In the genomic region with DNA sequence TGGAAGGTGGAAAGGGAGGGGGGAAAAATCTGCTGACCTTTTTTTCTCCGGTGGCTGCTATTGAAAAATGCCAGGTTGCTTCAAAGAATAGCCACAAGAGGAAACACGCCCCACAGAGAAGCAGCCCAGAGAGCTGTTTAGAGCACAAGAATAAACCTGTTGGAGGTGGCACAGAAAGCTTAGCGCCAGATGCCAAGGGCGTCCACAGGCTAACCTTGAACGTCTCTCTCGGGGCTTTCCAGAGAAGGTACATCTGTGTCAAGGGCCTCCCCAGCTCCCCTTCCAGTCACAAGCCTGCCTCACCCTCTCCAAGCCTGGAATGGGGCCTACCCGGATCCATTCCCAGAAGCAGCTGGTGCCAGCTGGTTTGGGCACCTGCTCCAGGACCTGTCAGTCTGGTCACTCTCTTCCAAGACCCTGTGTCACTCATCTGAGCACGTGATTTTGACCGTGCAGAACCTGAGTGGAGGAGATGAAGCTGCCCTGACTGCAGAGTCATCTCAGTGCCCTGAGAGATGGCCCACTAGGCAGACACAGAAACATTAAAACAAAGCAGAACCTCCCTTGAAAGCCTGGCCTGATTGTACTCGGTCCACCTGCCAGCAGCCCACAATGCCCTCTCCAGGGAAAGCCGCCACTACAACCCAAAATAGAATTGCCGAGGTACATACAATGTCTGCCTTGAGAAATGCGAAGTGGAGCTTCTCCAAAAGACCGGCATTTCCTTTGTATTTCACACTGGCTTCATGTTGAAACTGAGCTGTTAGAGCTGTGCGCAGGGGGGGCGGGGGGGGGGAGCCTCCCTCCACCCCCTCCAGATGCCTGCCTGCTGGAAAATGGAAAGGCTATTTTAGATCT, we compare ENCODE assay signal across 8 mouse cellular contexts. TPM values are rescaled to one million over a fixed set of nuclear protein-coding genes. Genes with fewer than 3 reads are reported as not detected.
DNase-seq lines count a peak whose midpoint lies in the region; ATAC-seq lines count a peak whose summit lies in the region.

No protein-coding gene starts in this region.

- H3K36me3 ChIP-seq in embryonic facial prominence, embryonic 14.5 days (ENCODE audit: control insufficient read depth, insufficient read depth, low read length) = peaks cover 22% of the 10 kb centered on the region
- H3K36me3 ChIP-seq in heart, embryonic 10.5 days = peaks cover 15% of the 10 kb centered on the region
- peaks cover 13% of the 10 kb centered on the region for H3K36me3 ChIP-seq in liver, embryonic 12.5 days

- peak overlapping the region; percentile 72 for H3K4me2 ChIP-seq in embryonic facial prominence, embryonic 14.5 days (ENCODE audit: low read depth, low read length)
- H3K4me2 ChIP-seq in liver, embryonic 12.5 days = peak overlapping the region; percentile 87

- peak; percentile 58 for DNase-seq in 3T3-L1 (ENCODE audit: low read depth, low spot score)
- DNase-seq in embryonic facial prominence, embryonic 14.5 days (ENCODE audit: low spot score) = peak; percentile 82
- peak; percentile 81 for DNase-seq in heart, embryonic 10.5 days (ENCODE audit: low spot score)
- peak; percentile 86 for DNase-seq in kidney, adult 9 months
- peak; percentile 44 for DNase-seq in neural tube, embryonic 10.5 days (ENCODE audit: extremely low spot score, low spot score)
- peak; percentile 51 for DNase-seq in thymus, postnatal 10 days (ENCODE audit: low spot score in 2 of 2)

- H3K9me3 ChIP-seq in embryonic facial prominence, embryonic 14.5 days (ENCODE audit: control insufficient read depth, low read length) = no peaks in the 10 kb centered on the region
- no peaks in the 10 kb centered on the region for H3K9me3 ChIP-seq in heart, embryonic 10.5 days
- no peaks in the 10 kb centered on the region for H3K9me3 ChIP-seq in liver, embryonic 12.5 days (replicated peaks)

- H3K9ac ChIP-seq in embryonic facial prominence, embryonic 14.5 days (ENCODE audit: low read depth, low read length) = peak overlapping the region; percentile 100
- H3K9ac ChIP-seq in liver, embryonic 12.5 days = peak overlapping the region; percentile 83

- ATAC-seq in activated CD4-positive, CD25-positive, alpha-beta regulatory T cell, adult 4 months = peak; percentile 30
- ATAC-seq in embryonic facial prominence, embryonic 14.5 days (ENCODE audit: low read depth) = no peak
- no peak for ATAC-seq in liver, embryonic 12.5 days

- WGBS in embryonic facial prominence, embryonic 14.5 days = 8% methylated on average over 16 of the region's 16 CpGs
- WGBS in heart, embryonic 10.5 days = 21% methylated on average over 16 of the region's 16 CpGs
- 32% methylated on average over 16 of the region's 16 CpGs for WGBS in liver, embryonic 12.5 days (ENCODE audit: insufficient replicate concordance)

- peak overlapping the region; percentile 99 for H3K4me3 ChIP-seq in embryonic facial prominence, embryonic 14.5 days (ENCODE audit: low read depth, low read length)
- H3K4me3 ChIP-seq in heart, embryonic 10.5 days = peak overlapping the region; percentile 100
- peak overlapping the region; percentile 96 for H3K4me3 ChIP-seq in liver, embryonic 12.5 days

- H3K4me1 ChIP-seq in embryonic facial prominence, embryonic 14.5 days (ENCODE audit: control insufficient read depth, insufficient read depth, low read length) = peaks cover 34% of the 10 kb centered on the region
- peaks cover 53% of the 10 kb centered on the region for H3K4me1 ChIP-seq in heart, embryonic 10.5 days
- H3K4me1 ChIP-seq in liver, embryonic 12.5 days = peaks cover 68% of the 10 kb centered on the region

- peak overlapping the region; percentile 100 for H3K27ac ChIP-seq in embryonic facial prominence, embryonic 14.5 days (replicated peaks; ENCODE audit: low read depth, low read length)
- H3K27ac ChIP-seq in heart, embryonic 10.5 days = peak overlapping the region; percentile 100
- H3K27ac ChIP-seq in liver, embryonic 12.5 days = peak overlapping the region; percentile 97

- H3K27me3 ChIP-seq in embryonic facial prominence, embryonic 14.5 days (replicated peaks; ENCODE audit: control insufficient read depth, insufficient read depth, low read length) = no peaks in the 10 kb centered on the region
- H3K27me3 ChIP-seq in heart, embryonic 10.5 days (ENCODE audit: insufficient read depth, poor library complexity, severe bottlenecking) = no peaks in the 10 kb centered on the region
- no peaks in the 10 kb centered on the region for H3K27me3 ChIP-seq in liver, embryonic 12.5 days (replicated peaks)

RNA-seq across cellular contexts. Expression of a gene that starts 1.6 kb away (rescaled TPM):
- polyA plus RNA-seq in activated CD4-positive, CD25-positive, alpha-beta regulatory T cell, adult 4 months (2017; shearing (Covaris generic)) = 10 to 100 TPM; 17.8 to 22.2 TPM
- polyA plus RNA-seq in embryonic facial prominence, embryonic 14.5 days (2014; fragmentation: Nextera tagmentation; extraction: Ambion mirVana) = 10.6 and 10.7 TPM in 2 replicates
- 4.6 and 6.5 TPM in 2 replicates for polyA plus RNA-seq in heart, embryonic 10.5 days (2016; fragmentation: Nextera tagmentation; extraction: Ambion mirVana)
- polyA plus RNA-seq in liver, embryonic 12.5 days (2016; fragmentation: Nextera tagmentation; extraction: Ambion mirVana) = 5.5 and 5.6 TPM in 2 replicates
